Mouse (Mus musculus) T-helper 2 cell (primary cell): ENCODE results near the gene Gm4559.
"Not testable (repeated sequence)": the region's sequence is repeated elsewhere in the genome, so short reads cannot be mapped to it uniquely, and the experiment has no call there.

Experiments used
- in situ Hi-C: fragments of 300-600 bp; cut with MboI, MseI; formaldehyde crosslinking; loops from one replicate; pipeline ENCODE4 v1.15.1; 2025; ENCODE audit warnings: high pct_unique_total_duplicates

Gene Gm4559

DNA sequence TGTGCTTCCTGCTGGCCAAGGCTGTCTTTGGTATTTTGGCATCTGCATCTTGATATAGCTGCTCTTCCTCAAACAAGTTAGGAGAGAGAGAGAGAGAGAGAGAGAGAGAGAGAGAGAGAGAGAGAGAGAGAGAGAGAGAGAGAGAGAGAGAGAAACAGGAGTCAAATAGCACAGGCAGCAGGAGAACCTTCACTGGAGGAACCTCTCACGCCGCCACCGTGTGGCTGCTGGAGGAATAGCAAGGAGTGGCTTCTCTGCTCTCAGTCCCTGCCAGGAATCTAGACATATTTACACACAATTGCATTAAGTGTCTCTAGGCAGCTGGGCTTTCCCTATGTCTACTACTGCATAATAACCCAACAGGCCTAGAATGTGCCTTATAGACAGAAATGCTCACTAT is 4.0 kb upstream of the Gm4559 start:
- in situ Hi-C loops: not testable (repeated sequence)

- in situ Hi-C loops: not testable (repeated sequence)
Measured at GRCm38 (mm10) chr7:142258254-142258653, 15.9 kb downstream of the Gm4559 start, which contains the start of gene Gm2431. TSS of gene Gm2431 (minus strand) at chr7:142258354.

- in situ Hi-C loops: no loop called here
Measured at GRCm38 (mm10) chr7:142255517-142255916, 18.6 kb downstream of the Gm4559 start.

- in situ Hi-C loops: no loop called here
Measured at GRCm38 (mm10) chr7:142249824-142250223, 24.3 kb downstream of the Gm4559 start.

GRCm38 (mm10) chr7:142240978-142241377 is 33.2 kb downstream of the Gm4559 start, which contains the start of gene Gm40460:
TSS of gene Gm40460 (minus strand) at chr7:142241078.
- in situ Hi-C loops: no loop called here

GRCm38 (mm10) chr7:142231540-142231939 is 42.6 kb downstream of the Gm4559 start:
- in situ Hi-C loops: no loop called here

- in situ Hi-C loops: not testable (repeated sequence)
Measured at GRCm38 (mm10) chr7:142229871-142230270, 44.3 kb downstream of the Gm4559 start, which contains the start of gene Krtap5-5. TSS of gene Krtap5-5 (minus strand) at chr7:142229971.

DNA sequence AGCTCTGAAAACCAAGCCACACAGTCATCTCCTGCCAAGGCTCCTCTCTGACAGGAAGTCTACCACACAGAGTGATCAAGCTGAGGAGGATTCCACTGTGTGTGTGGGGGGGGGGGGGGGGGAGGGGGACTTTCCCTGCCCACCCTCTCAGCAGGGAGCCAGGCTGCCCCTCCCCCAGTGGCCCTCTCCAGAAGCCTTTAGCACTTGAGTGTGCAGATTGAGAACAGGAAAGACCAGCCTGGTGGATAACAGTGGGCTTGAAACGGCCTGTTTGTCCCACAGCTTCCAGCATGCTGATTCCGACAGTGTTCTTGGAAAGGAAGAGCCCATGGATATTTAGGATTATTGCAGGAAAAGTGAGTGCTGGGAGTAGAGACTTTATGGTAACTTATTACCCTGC is 49.6 kb downstream of the Gm4559 start:
- in situ Hi-C loops: no loop called here
